Mouse (Mus musculus): ENCODE results near the gene Gm11236. TPM values are rescaled to one million over a fixed set of nuclear protein-coding genes. Genes with fewer than 3 reads are reported as not detected.
"Not testable (repeated sequence)": the region's sequence is repeated elsewhere in the genome, so short reads cannot be mapped to it uniquely, and the experiment has no call there.

The Gm11236 gene
- total RNA-seq (2021) = not detected
- long read RNA-seq, experiment 1 = 0 reads
- long read RNA-seq, experiment 2 = 0 reads

GRCm38 (mm10) chr4:73637821-73638220 lies at the start of gene Gm11236:
Gene Gm11236, plus strand, starts transcription at chr4:73638121.
- intact Hi-C loops (cut with DNase I); DNase-seq: not testable (repeated sequence)

- intact Hi-C loops (cut with DNase I) = no loop called here
Measured at GRCm38 (mm10) chr4:73599248-73599647, 38.7 kb upstream of the Gm11236 start.

GRCm38 (mm10) chr4:73607581-73607980 lies 30.3 kb upstream of the Gm11236 start, which contains the start of gene Gm11238:
Gene Gm11238, plus strand, starts transcription at chr4:73607881.
- DNase-seq; intact Hi-C loops (cut with DNase I): not testable (repeated sequence)

More at GRCm38 (mm10) chr4:73599248-73599647, 38.7 kb upstream of the Gm11236 start:
- no peak for DNase-seq

GRCm38 (mm10) chr4:73622684-73623083 lies 15.2 kb upstream of the Gm11236 start, which contains the start of gene Gm11237:
Gene Gm11237, plus strand, starts transcription at chr4:73622984.
- intact Hi-C loops (cut with DNase I); DNase-seq: not testable (repeated sequence)

GRCm38 (mm10) chr4:73661864-73662263 lies 23.9 kb downstream of the Gm11236 start:
- intact Hi-C loops (cut with DNase I); DNase-seq: not testable (repeated sequence)

- DNase-seq; intact Hi-C loops (cut with DNase I): not testable (repeated sequence)
Measured at GRCm38 (mm10) chr4:73668054-73668453, 30.1 kb downstream of the Gm11236 start, which contains the start of gene Gm11239. Gene Gm11239, plus strand, starts transcription at chr4:73668354.

GRCm38 (mm10) chr4:73683216-73683615 lies 45.3 kb downstream of the Gm11236 start, which contains the start of gene Gm428:
Gene Gm428, plus strand, starts transcription at chr4:73683516.
- DNase-seq; intact Hi-C loops (cut with DNase I): not testable (repeated sequence)

Other genes starting within 250 kb of the Gm11236 start
- not detected for gene Gm11487, start 233.0 kb upstream of the Gm11236 start, total RNA-seq (2021)
- gene Gm11238, start 30.2 kb upstream of the Gm11236 start, total RNA-seq (2021) = not detected
- gene Gm11237, start 15.1 kb upstream of the Gm11236 start, total RNA-seq (2021) = not detected
- gene Gm11239, start 30.2 kb downstream of the Gm11236 start, total RNA-seq (2021) = not detected
- not detected for gene Gm428, start 45.4 kb downstream of the Gm11236 start, total RNA-seq (2021)
- not detected for gene Rasef, start 152.9 kb downstream of the Gm11236 start, total RNA-seq (2021)
- not detected for gene Gm11758, start 238.1 kb downstream of the Gm11236 start, total RNA-seq (2021)

Measured in gastrocnemius, postnatal 36 days (tissue).